Mouse (Mus musculus): Measurements from ENCODE around the gene Mmp24. TPM values are rescaled to one million over a fixed set of nuclear protein-coding genes. Genes with fewer than 3 reads are reported as not detected.
A peak's percentile ranks its signal among the peaks of the same experiment; 100 is the strongest.
"Not testable (repeated sequence)": the region's sequence is repeated elsewhere in the genome, so short reads cannot be mapped to it uniquely, and the experiment has no call there.

The Mmp24 gene
- polyA plus RNA-seq (2014; fragmentation: Nextera tagmentation; extraction: Ambion mirVana) = not detected in 2 replicates

GRCm38 (mm10) chr2:155774927-155775684 lies at the start of gene Mmp24:
Gene Mmp24 (plus strand): TSS chr2:155775342.
- Histone ChIP-seq H3K4me3 (ENCODE audit: low read length) (peak within 1 kb of the TSS; percentile 41), H3K36me3 (ENCODE audit: control insufficient read depth, insufficient read depth, low read length) (no peaks in the 10 kb centered on the region), H3K27me3 (ENCODE audit: control insufficient read depth, insufficient read depth, low read length) (peaks cover 40% of the 10 kb centered on the region), H3K9me3 (ENCODE audit: control insufficient read depth, low read length) (no peaks in the 10 kb centered on the region), H3K4me2 (replicated peaks; ENCODE audit: low read depth, low read length) (peak within 1 kb of the TSS; percentile 99), H3K4me1 (ENCODE audit: control insufficient read depth, insufficient read depth, low read length) (peaks cover 3% of the 10 kb centered on the region; the same call in 1 of the 2 replicates), H3K27ac (ENCODE audit: low read depth, low read length) (no peak within 1 kb of the TSS; the same call in 1 of the 2 replicates), H3K9ac (ENCODE audit: low read depth, low read length) (no peak within 1 kb of the TSS)
- no peak for ATAC-seq (ENCODE audit: low FRiP score, low TSS enrichment)
- WGBS = 3% methylated on average over 44 of the region's 100 CpGs

- no peak for ATAC-seq (ENCODE audit: low FRiP score, low TSS enrichment)
- Histone ChIP-seq H3K9ac (ENCODE audit: low read depth, low read length) (no peak overlapping the region), H3K4me3 (ENCODE audit: low read length) (no peak overlapping the region), H3K27ac (ENCODE audit: low read depth, low read length) (no peak overlapping the region), H3K9me3 (ENCODE audit: control insufficient read depth, low read length) (no peaks in the 10 kb centered on the region), H3K36me3 (ENCODE audit: control insufficient read depth, insufficient read depth, low read length) (no peaks in the 10 kb centered on the region), H3K4me2 (replicated peaks; ENCODE audit: low read depth, low read length) (no peak overlapping the region), H3K27me3 (ENCODE audit: control insufficient read depth, insufficient read depth, low read length) (no peaks in the 10 kb centered on the region), H3K4me1 (ENCODE audit: control insufficient read depth, insufficient read depth, low read length) (peaks cover 5% of the 10 kb centered on the region; the same call in 1 of the 2 replicates)
- 86% methylated on average over 7 of the region's 7 CpGs for WGBS
These were observed 48.8 kb upstream of the Mmp24 start for GRCm38 (mm10) chr2:155726302-155726701.

- Histone ChIP-seq H3K4me1 (ENCODE audit: control insufficient read depth, insufficient read depth, low read length) (peaks cover 5% of the 10 kb centered on the region; the same call in 1 of the 2 replicates), H3K4me3 (ENCODE audit: low read length) (no peak overlapping the region), H3K9ac (ENCODE audit: low read depth, low read length) (no peak overlapping the region), H3K27ac (ENCODE audit: low read depth, low read length) (no peak overlapping the region), H3K4me2 (replicated peaks; ENCODE audit: low read depth, low read length) (0 out of 2 replicates have a peak overlapping the region, but pooled peaks have one; percentile 68), H3K27me3 (ENCODE audit: control insufficient read depth, insufficient read depth, low read length) (no peaks in the 10 kb centered on the region), H3K9me3 (ENCODE audit: control insufficient read depth, low read length) (no peaks in the 10 kb centered on the region), H3K36me3 (ENCODE audit: control insufficient read depth, insufficient read depth, low read length) (no peaks in the 10 kb centered on the region)
- no peak for ATAC-seq (ENCODE audit: low FRiP score, low TSS enrichment)
- 61% methylated on average over 7 of the region's 7 CpGs for WGBS
These were observed 47.3 kb upstream of the Mmp24 start for GRCm38 (mm10) chr2:155727764-155728395.

GRCm38 (mm10) chr2:155728742-155729141 lies 46.4 kb upstream of the Mmp24 start:
- no peaks in the 10 kb centered on the region for H3K27me3 ChIP-seq (ENCODE audit: control insufficient read depth, insufficient read depth, low read length)
- H3K36me3 ChIP-seq (ENCODE audit: control insufficient read depth, insufficient read depth, low read length) = no peaks in the 10 kb centered on the region
- peak overlapping the region; percentile 68 for H3K4me2 ChIP-seq (replicated peaks; ENCODE audit: low read depth, low read length)
- ATAC-seq (ENCODE audit: low FRiP score, low TSS enrichment) = peak; percentile 10; the same call in 1 of the 2 replicates
- no peak overlapping the region for H3K27ac ChIP-seq (ENCODE audit: low read depth, low read length)
- no peaks in the 10 kb centered on the region for H3K9me3 ChIP-seq (ENCODE audit: control insufficient read depth, low read length)
- H3K4me3 ChIP-seq (ENCODE audit: low read length) = peak overlapping the region; percentile 64
- H3K9ac ChIP-seq (ENCODE audit: low read depth, low read length) = peak overlapping the region; percentile 59
- peaks cover 5% of the 10 kb centered on the region; the same call in 1 of the 2 replicates for H3K4me1 ChIP-seq (ENCODE audit: control insufficient read depth, insufficient read depth, low read length)
- 4% methylated on average over 15 of the region's 15 CpGs for WGBS

- Histone ChIP-seq H3K4me3 (ENCODE audit: low read length) (peak within 1 kb of the TSS; percentile 64), H3K4me1 (ENCODE audit: control insufficient read depth, insufficient read depth, low read length) (peaks cover 5% of the 10 kb centered on the region; the same call in 1 of the 2 replicates), H3K9ac (ENCODE audit: low read depth, low read length) (peak within 1 kb of the TSS; percentile 59), H3K4me2 (replicated peaks; ENCODE audit: low read depth, low read length) (peak within 1 kb of the TSS; percentile 68), H3K27ac (ENCODE audit: low read depth, low read length) (no peak within 1 kb of the TSS), H3K27me3 (ENCODE audit: control insufficient read depth, insufficient read depth, low read length) (no peaks in the 10 kb centered on the region), H3K9me3 (ENCODE audit: control insufficient read depth, low read length) (no peaks in the 10 kb centered on the region), H3K36me3 (ENCODE audit: control insufficient read depth, insufficient read depth, low read length) (no peaks in the 10 kb centered on the region)
- WGBS = under 1% methylated on average over 29 of the region's 33 CpGs
- peak; percentile 93 for ATAC-seq (ENCODE audit: low FRiP score, low TSS enrichment)
These were observed 45.9 kb upstream of the Mmp24 start, which contains the start of gene Edem2 for GRCm38 (mm10) chr2:155729158-155729645. Gene Edem2 (minus strand): TSS chr2:155729475.

- no peak for ATAC-seq (ENCODE audit: low FRiP score, low TSS enrichment)
- H3K27me3 ChIP-seq (ENCODE audit: control insufficient read depth, insufficient read depth, low read length) = no peaks in the 10 kb centered on the region
- H3K36me3 ChIP-seq (ENCODE audit: control insufficient read depth, insufficient read depth, low read length) = no peaks in the 10 kb centered on the region
- H3K9ac ChIP-seq (ENCODE audit: low read depth, low read length) = no peak overlapping the region
- H3K4me3 ChIP-seq (ENCODE audit: low read length) = no peak overlapping the region
- no peaks in the 10 kb centered on the region for H3K9me3 ChIP-seq (ENCODE audit: control insufficient read depth, low read length)
- no peak overlapping the region for H3K27ac ChIP-seq (ENCODE audit: low read depth, low read length)
- H3K4me1 ChIP-seq (ENCODE audit: control insufficient read depth, insufficient read depth, low read length) = no peaks in the 10 kb centered on the region
- no peak overlapping the region for H3K4me2 ChIP-seq (replicated peaks; ENCODE audit: low read depth, low read length)
- 70% methylated on average over 5 of the region's 5 CpGs for WGBS
These were observed 40.1 kb upstream of the Mmp24 start for GRCm38 (mm10) chr2:155735080-155735479.

- not testable (repeated sequence) for H3K4me3 ChIP-seq (ENCODE audit: low read length); H3K4me2 ChIP-seq (replicated peaks; ENCODE audit: low read depth, low read length); H3K36me3 ChIP-seq (ENCODE audit: control insufficient read depth, insufficient read depth, low read length); H3K27me3 ChIP-seq (ENCODE audit: control insufficient read depth, insufficient read depth, low read length); ATAC-seq (ENCODE audit: low FRiP score, low TSS enrichment); H3K27ac ChIP-seq (ENCODE audit: low read depth, low read length); H3K9ac ChIP-seq (ENCODE audit: low read depth, low read length); H3K4me1 ChIP-seq (ENCODE audit: control insufficient read depth, insufficient read depth, low read length); H3K9me3 ChIP-seq (ENCODE audit: control insufficient read depth, low read length)
- WGBS = 82% methylated on average over 5 of the region's 5 CpGs
These were observed 39.4 kb upstream of the Mmp24 start, which contains the start of gene Gm17581 for GRCm38 (mm10) chr2:155735766-155736165. Gene Gm17581 (minus strand): TSS chr2:155735866.

GRCm38 (mm10) chr2:155736936-155737335 lies 38.2 kb upstream of the Mmp24 start:
- Histone ChIP-seq H3K9me3 (ENCODE audit: control insufficient read depth, low read length) (no peaks in the 10 kb centered on the region), H3K27ac (ENCODE audit: low read depth, low read length) (no peak overlapping the region), H3K27me3 (ENCODE audit: control insufficient read depth, insufficient read depth, low read length) (no peaks in the 10 kb centered on the region), H3K4me2 (replicated peaks; ENCODE audit: low read depth, low read length) (no peak overlapping the region), H3K9ac (ENCODE audit: low read depth, low read length) (no peak overlapping the region), H3K36me3 (ENCODE audit: control insufficient read depth, insufficient read depth, low read length) (no peaks in the 10 kb centered on the region), H3K4me3 (ENCODE audit: low read length) (no peak overlapping the region), H3K4me1 (ENCODE audit: control insufficient read depth, insufficient read depth, low read length) (no peaks in the 10 kb centered on the region)
- no peak for ATAC-seq (ENCODE audit: low FRiP score, low TSS enrichment)
- 79% methylated on average over 6 of the region's 6 CpGs for WGBS

GRCm38 (mm10) chr2:155737803-155738202 lies 37.3 kb upstream of the Mmp24 start:
- no peak for ATAC-seq (ENCODE audit: low FRiP score, low TSS enrichment)
- Histone ChIP-seq H3K4me1 (ENCODE audit: control insufficient read depth, insufficient read depth, low read length) (no peaks in the 10 kb centered on the region), H3K36me3 (ENCODE audit: control insufficient read depth, insufficient read depth, low read length) (no peaks in the 10 kb centered on the region), H3K9ac (ENCODE audit: low read depth, low read length) (no peak overlapping the region), H3K4me2 (replicated peaks; ENCODE audit: low read depth, low read length) (no peak overlapping the region), H3K27me3 (ENCODE audit: control insufficient read depth, insufficient read depth, low read length) (no peaks in the 10 kb centered on the region), H3K9me3 (ENCODE audit: control insufficient read depth, low read length) (no peaks in the 10 kb centered on the region), H3K4me3 (ENCODE audit: low read length) (no peak overlapping the region), H3K27ac (ENCODE audit: low read depth, low read length) (no peak overlapping the region)
- 54% methylated on average over 9 of the region's 9 CpGs for WGBS

Measured in kidney, embryonic 14.5 days (tissue).